Mouse (Mus musculus): ENCODE data around the gene March6.

Gene March6

GRCm38 (mm10) chr15:31510477-31511405, 20.1 kb downstream of the March6 start:
- no peak for DNase-seq

GRCm38 (mm10) chr15:31505082-31505481, 25.8 kb downstream of the March6 start:
- DNase-seq, result no peak

GRCm38 (mm10) chr15:31503447-31503846, 27.4 kb downstream of the March6 start:
- DNase-seq, result no peak

GRCm38 (mm10) chr15:31502996-31503395, 27.9 kb downstream of the March6 start:
- DNase-seq, result no peak

GRCm38 (mm10) chr15:31502313-31502712, 28.5 kb downstream of the March6 start:
- no peak for DNase-seq

GRCm38 (mm10) chr15:31494803-31495202, 36.0 kb downstream of the March6 start:
- DNase-seq, result no peak

GRCm38 (mm10) chr15:31494310-31494709, 36.5 kb downstream of the March6 start:
- no peak for DNase-seq

- DNase-seq, result no peak
These were observed 43.4 kb downstream of the March6 start for GRCm38 (mm10) chr15:31487407-31487806.

- no peak for DNase-seq
These were observed 54.2 kb downstream of the March6 start for GRCm38 (mm10) chr15:31476678-31477077.

- no peak for DNase-seq
These were observed 57.9 kb downstream of the March6 start for GRCm38 (mm10) chr15:31472645-31473574.

- no peak for DNase-seq
These were observed 59.3 kb downstream of the March6 start for GRCm38 (mm10) chr15:31471529-31471928.

GRCm38 (mm10) chr15:31469497-31469896, 61.4 kb downstream of the March6 start:
- DNase-seq, result no peak

- no peak for DNase-seq
These were observed 62.0 kb downstream of the March6 start for GRCm38 (mm10) chr15:31468806-31469205.

- DNase-seq, result no peak
These were observed 64.1 kb downstream of the March6 start for GRCm38 (mm10) chr15:31466749-31467148.

- DNase-seq, result no peak
These were observed 64.6 kb downstream of the March6 start for GRCm38 (mm10) chr15:31466295-31466694.

GRCm38 (mm10) chr15:31465806-31466205, 65.0 kb downstream of the March6 start:
- no peak for DNase-seq

- DNase-seq, result peak; percentile 33
These were observed 70.3 kb downstream of the March6 start for GRCm38 (mm10) chr15:31460571-31460970.

- no peak for DNase-seq
These were observed 72.8 kb downstream of the March6 start for GRCm38 (mm10) chr15:31458081-31458480.

- no peak for DNase-seq
These were observed 74.5 kb downstream of the March6 start for GRCm38 (mm10) chr15:31456381-31456780.

- DNase-seq, result no peak
These were observed 76.0 kb downstream of the March6 start for GRCm38 (mm10) chr15:31454861-31455295.

- no peak for DNase-seq
These were observed 76.6 kb downstream of the March6 start for GRCm38 (mm10) chr15:31454096-31454860.

GRCm38 (mm10) chr15:31453098-31453916, 77.5 kb downstream of the March6 start, which contains the start of gene Ropn1l:
TSS of gene Ropn1l (minus strand) at chr15:31453737.
- DNase-seq, result peak; percentile 67

All from thymus, postnatal 4 days (tissue).